Mouse (Mus musculus) E14TG2a.4 (cell line): ENCODE data around the gene Pax8.

ENCODE experiments used
- CTCF ChIP-seq: conservative IDR thresholded peaks from 2 replicates; pipeline ENCODE4 v1.5.1; 2014; ENCODE audit warnings: low read length
- POU5F1 ChIP-seq: IDR thresholded peaks from 2 replicates; pipeline ENCODE4 v1.6.1; 2014; ENCODE audit warnings: low read length, borderline replicate concordance

DNA sequence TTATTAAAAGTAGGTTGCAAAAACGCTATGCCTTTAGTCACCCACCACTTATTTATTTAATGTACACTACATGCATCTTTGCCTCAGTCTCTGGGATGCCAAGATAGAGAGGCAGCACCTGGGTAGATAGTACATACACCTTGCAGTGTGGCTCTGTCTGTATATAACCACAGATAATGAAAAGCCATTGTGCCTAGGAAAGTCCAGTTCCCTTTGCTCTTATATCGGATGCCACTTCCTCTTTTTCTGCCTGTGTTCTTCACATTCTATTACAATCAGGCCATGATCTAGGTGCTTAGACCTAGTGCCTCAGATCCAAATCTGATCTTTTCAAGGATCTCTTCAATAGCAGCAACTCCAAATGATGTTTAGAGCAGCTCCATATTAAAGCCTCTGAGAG is 49.8 kb downstream of the Pax8 start:
- TF ChIP-seq CTCF (no peak), POU5F1 (no peak)
